Comparison of ENCODE assay signal across 16 mouse cellular contexts in genomic region chr13:46139251-46139650, GRCm38 (mm10).
"Had no signal": no experiment of that assay in that cellular context is flagged by ENCODE, and none has a peak within 500 bp of the region (broad histone marks: within the 10 kb centered on the region; RNA-seq: fewer than 3 reads in every experiment).

No protein-coding gene starts in this region.

- H3K4me3 ChIP-seq: lung, embryonic 15.5 days; megakaryocyte, embryonic 14.5 days; midbrain, embryonic 13.5 days; midbrain, embryonic 15.5 days; neural tube, embryonic 12.5 days; stomach, embryonic 15.5 days had no signal

- DNase-seq: liver, postnatal 0 days; lung, adult 2 months; lung, postnatal 14 days; lung, postnatal 36 days; thymus, adult 18-20 months; thymus, postnatal 14 days; thymus, postnatal 36 days had no signal

- ATAC-seq: liver, postnatal 0 days; lung, postnatal 0 days; midbrain, embryonic 13.5 days; midbrain, embryonic 15.5 days had no signal

- H3K27ac ChIP-seq: lung, embryonic 15.5 days; macrophage; midbrain, embryonic 13.5 days; midbrain, embryonic 15.5 days; neural tube, embryonic 12.5 days; stomach, embryonic 15.5 days; stomach, postnatal 0 days had no signal
